20 mouse cellular contexts compared by ENCODE assay signal in genomic region chr4:3236148-3236779, GRCm38 (mm10). TPM values are rescaled to one million over a fixed set of nuclear protein-coding genes. Genes with fewer than 3 reads are reported as not detected.
DNase-seq lines count a peak whose midpoint lies in the region; ATAC-seq and TF ChIP-seq lines count a peak whose summit lies in the region.
"Not testable (repeated sequence)": the region's sequence is repeated elsewhere in the genome, so short reads cannot be mapped to it uniquely, and the experiment has no call there.
"Had no signal": no experiment of that assay in that cellular context is flagged by ENCODE, and none has a peak within 500 bp of the region (broad histone marks: within the 10 kb centered on the region; RNA-seq: fewer than 3 reads in every experiment).

No protein-coding gene starts in this region.

- not testable (repeated sequence) for H3K4me3 ChIP-seq in embryonic facial prominence, embryonic 11.5 days (ENCODE audit: low read depth, low read length); forebrain, embryonic 15.5 days; heart, embryonic 14.5 days (ENCODE audit: control insufficient read depth in 1 of 2, insufficient read depth in 1 of 2, low read depth in 1 of 2, low read length in 2 of 2); hindbrain, embryonic 14.5 days (replicated peaks; ENCODE audit: low read length); kidney, embryonic 16.5 days (ENCODE audit: low read length); liver, embryonic 14.5 days (ENCODE audit: insufficient read depth in 1 of 2, low read depth in 2 of 2, low read length in 2 of 2); midbrain, embryonic 11.5 days (ENCODE audit: low read depth, low read length); midbrain, postnatal 0 days (ENCODE audit: low read depth, low read length)

- DNase-seq in embryonic facial prominence, embryonic 11.5 days (ENCODE audit: low spot score); hindbrain, embryonic 14.5 days (ENCODE audit: low spot score); liver, embryonic 14.5 days (ENCODE audit: low read depth in 3 of 3, low spot score in 3 of 3); midbrain, embryonic 11.5 days (ENCODE audit: low spot score, missing footprints); midbrain, postnatal 0 days (ENCODE audit: low spot score): not testable (repeated sequence)

- TF ChIP-seq EP300 in liver, embryonic 14.5 days (IDR thresholded peaks at IDR 0.05; ENCODE audit: low read depth) = not testable (repeated sequence)

- H3K4me2 ChIP-seq in embryonic facial prominence, embryonic 11.5 days (ENCODE audit: low read depth, low read length); forebrain, embryonic 15.5 days (replicated peaks); heart, embryonic 14.5 days (ENCODE audit: low read length); hindbrain, embryonic 14.5 days (replicated peaks); kidney, embryonic 16.5 days (replicated peaks; ENCODE audit: low read depth, low read length); liver, embryonic 14.5 days (ENCODE audit: low read depth); midbrain, embryonic 11.5 days; midbrain, postnatal 0 days (ENCODE audit: low read depth, low read length, poor library complexity, severe bottlenecking): not testable (repeated sequence)

- 24% methylated on average over 2 of the region's 2 CpGs for WGBS in embryonic facial prominence, embryonic 11.5 days
- WGBS in forebrain, embryonic 15.5 days = 31% methylated on average over 2 of the region's 2 CpGs
- WGBS in heart, embryonic 14.5 days = 21% methylated on average over 2 of the region's 2 CpGs
- WGBS in hindbrain, embryonic 14.5 days = 27% methylated on average over 2 of the region's 2 CpGs
- 31% methylated on average over 2 of the region's 2 CpGs for WGBS in kidney, embryonic 16.5 days
- WGBS in liver, embryonic 14.5 days (ENCODE audit: insufficient replicate concordance) = 30% methylated on average over 2 of the region's 2 CpGs
- WGBS in midbrain, embryonic 11.5 days = 28% methylated on average over 2 of the region's 2 CpGs
- WGBS in midbrain, postnatal 0 days = 26% methylated on average over 2 of the region's 2 CpGs

- H3K9me3 ChIP-seq in embryonic facial prominence, embryonic 11.5 days (replicated peaks; ENCODE audit: control insufficient read depth, low read length); forebrain, embryonic 15.5 days; heart, embryonic 14.5 days (ENCODE audit: control insufficient read depth, low read length); kidney, embryonic 16.5 days (ENCODE audit: low read length); liver, embryonic 14.5 days (ENCODE audit: control insufficient read depth, low read length): not testable (repeated sequence)
- H3K9me3 ChIP-seq in hindbrain, embryonic 14.5 days (ENCODE audit: control insufficient read depth, low read length) = peaks cover 35% of the 10 kb centered on the region
- peaks cover 13% of the 10 kb centered on the region; the same call in 1 of the 2 replicates for H3K9me3 ChIP-seq in midbrain, embryonic 11.5 days (ENCODE audit: control insufficient read depth, low read length)
- H3K9me3 ChIP-seq in midbrain, postnatal 0 days (ENCODE audit: low read length) = peaks cover 21% of the 10 kb centered on the region

- peak; percentile 57 for ATAC-seq in embryonic facial prominence, embryonic 11.5 days (replicated peaks; ENCODE audit: insufficient number of reproducible peaks, low FRiP score, low TSS enrichment, low read depth)
- peak; percentile 51; the same call in 1 of the 2 replicates for ATAC-seq in forebrain, embryonic 15.5 days (replicated peaks)
- ATAC-seq in heart, embryonic 14.5 days (ENCODE audit: insufficient number of reproducible peaks, insufficient read depth, low FRiP score, low read depth) = peak; percentile 69; the same call in 1 of the 2 replicates
- ATAC-seq in hindbrain, embryonic 14.5 days (ENCODE audit: low FRiP score) = peak; percentile 50; the same call in 1 of the 2 replicates
- ATAC-seq in kidney, embryonic 16.5 days (ENCODE audit: low FRiP score, low TSS enrichment) = peak; percentile 49; the same call in 1 of the 2 replicates
- ATAC-seq in liver, embryonic 14.5 days (ENCODE audit: insufficient read depth) = peak; percentile 35; the same call in 1 of the 2 replicates
- peak; percentile 54 for ATAC-seq in midbrain, embryonic 11.5 days (ENCODE audit: low FRiP score)
- peak; percentile 41 for ATAC-seq in midbrain, postnatal 0 days (ENCODE audit: low FRiP score)

- H3K27me3 ChIP-seq in embryonic facial prominence, embryonic 11.5 days (ENCODE audit: control insufficient read depth, insufficient read depth, low read length); forebrain, embryonic 15.5 days; heart, embryonic 14.5 days (ENCODE audit: control insufficient read depth, insufficient read depth, low read length); hindbrain, embryonic 14.5 days (ENCODE audit: control insufficient read depth, insufficient read depth, low read length); kidney, embryonic 16.5 days (ENCODE audit: insufficient read depth, low read length); liver, embryonic 14.5 days (ENCODE audit: control insufficient read depth, insufficient read depth, low read length); midbrain, embryonic 11.5 days (ENCODE audit: control insufficient read depth, insufficient read depth, low read length); midbrain, postnatal 0 days (ENCODE audit: insufficient read depth, low read length): not testable (repeated sequence)

- not testable (repeated sequence) for H3K27ac ChIP-seq in embryonic facial prominence, embryonic 11.5 days (replicated peaks; ENCODE audit: low read depth, low read length); forebrain, embryonic 15.5 days (replicated peaks); heart, embryonic 14.5 days (replicated peaks in 1 of 2; ENCODE audit: control insufficient read depth in 1 of 2, insufficient read depth in 1 of 2, low read depth in 2 of 2, low read length in 2 of 2); hindbrain, embryonic 14.5 days; kidney, embryonic 16.5 days (ENCODE audit: low read length); liver, embryonic 14.5 days; midbrain, embryonic 11.5 days (ENCODE audit: low read depth, low read length); midbrain, postnatal 0 days (ENCODE audit: low read depth, low read length)

- H3K36me3 ChIP-seq in embryonic facial prominence, embryonic 11.5 days (replicated peaks; ENCODE audit: control insufficient read depth, insufficient read depth, low read depth, low read length); forebrain, embryonic 15.5 days; heart, embryonic 14.5 days (ENCODE audit: control insufficient read depth, insufficient read depth, low read length); hindbrain, embryonic 14.5 days (replicated peaks; ENCODE audit: control insufficient read depth, insufficient read depth); kidney, embryonic 16.5 days (ENCODE audit: insufficient read depth, low read length); liver, embryonic 14.5 days (replicated peaks; ENCODE audit: control insufficient read depth, insufficient read depth, low read depth); midbrain, embryonic 11.5 days (ENCODE audit: control insufficient read depth, insufficient read depth, low read length); midbrain, postnatal 0 days (ENCODE audit: insufficient read depth, low read length): not testable (repeated sequence)

- not testable (repeated sequence) for TF ChIP-seq CTCF in liver, embryonic 14.5 days (IDR thresholded peaks at IDR 0.05; ENCODE audit: low read depth); midbrain, postnatal 0 days (IDR thresholded peaks at IDR 0.05)

- not testable (repeated sequence) for H3K4me1 ChIP-seq in embryonic facial prominence, embryonic 11.5 days (ENCODE audit: control insufficient read depth, insufficient read depth, low read length); forebrain, embryonic 15.5 days; heart, embryonic 14.5 days (ENCODE audit: control insufficient read depth in 2 of 2, insufficient read depth in 2 of 2, low read length in 2 of 2); hindbrain, embryonic 14.5 days (replicated peaks; ENCODE audit: control insufficient read depth, insufficient read depth, low read length); kidney, embryonic 16.5 days (ENCODE audit: insufficient read depth, low read length); liver, embryonic 14.5 days (replicated peaks; ENCODE audit: control insufficient read depth in 2 of 2, insufficient read depth in 2 of 2, low read length in 1 of 2); midbrain, embryonic 11.5 days (ENCODE audit: control insufficient read depth, insufficient read depth, low read length); midbrain, postnatal 0 days (ENCODE audit: insufficient read depth, low read length)

- H3K9ac ChIP-seq in embryonic facial prominence, embryonic 11.5 days (replicated peaks; ENCODE audit: low read length); forebrain, embryonic 15.5 days (replicated peaks); heart, embryonic 14.5 days (ENCODE audit: low read length); hindbrain, embryonic 14.5 days; kidney, embryonic 16.5 days (replicated peaks; ENCODE audit: low read length); liver, embryonic 14.5 days (replicated peaks); midbrain, embryonic 11.5 days (ENCODE audit: low read length); midbrain, postnatal 0 days (replicated peaks; ENCODE audit: low read length, poor library complexity, severe bottlenecking): not testable (repeated sequence)

RNA-seq across cellular contexts. Expression of gene Vmn1r3, which starts 51.1 kb away (rescaled TPM):
- polyA plus RNA-seq in embryonic facial prominence, embryonic 11.5 days (2014; fragmentation: Nextera tagmentation; extraction: Ambion mirVana) = not detected in 2 replicates
- not detected in 2 replicates for polyA plus RNA-seq in forebrain, embryonic 15.5 days (2015; fragmentation: Nextera tagmentation; extraction: Ambion mirVana)
- polyA plus RNA-seq in heart, embryonic 14.5 days (2014; fragmentation: Nextera tagmentation; extraction: Ambion mirVana) = not detected in 2 replicates
- polyA plus RNA-seq in hindbrain, embryonic 14.5 days (2014; fragmentation: Nextera tagmentation; extraction: Ambion mirVana) = not detected in 2 replicates
- polyA plus RNA-seq in kidney, embryonic 16.5 days (2015; fragmentation: Nextera tagmentation; extraction: Ambion mirVana) = not detected in 2 replicates
- polyA plus RNA-seq in liver, embryonic 14.5 days (2012; rRNA removed) = not detected in 2 replicates
- polyA plus RNA-seq in liver, embryonic 14.5 days (2014; fragmentation: Nextera tagmentation; extraction: Ambion mirVana) = not detected in 2 replicates
- not detected in 2 replicates for polyA plus RNA-seq in midbrain, embryonic 11.5 days (2014; fragmentation: Nextera tagmentation; extraction: Ambion mirVana)
- total RNA-seq in midbrain, postnatal 0 days (2014; rRNA removed) = not detected in 2 replicates
- not detected in 2 replicates for polyA plus RNA-seq in midbrain, postnatal 0 days (2015; fragmentation: Nextera tagmentation; extraction: Ambion mirVana)
- total RNA-seq: adrenal gland, postnatal 14 days; gastrocnemius, adult 18-20 months; gastrocnemius, postnatal 4 days; heart, postnatal 25 days; layer of hippocampus, postnatal 10 days; left cerebral cortex, adult 2 months; left cerebral cortex, postnatal 36 days; liver, adult 2 months had no signal
- polyA plus RNA-seq: cerebellum, adult 2 months; liver, adult 2 months; midbrain, embryonic 10.5 days; neural tube, embryonic 14.5 days; spleen, adult 2 months had no signal
